Mouse (Mus musculus): Measurements from ENCODE around the gene Tmprss12.

GRCm38 (mm10) chr15:100277586-100277985, 3.1 kb upstream of the Tmprss12 start:
- TF ChIP-seq CTCF (IDR thresholded peaks at IDR 0.05) (no peak), EP300 (IDR thresholded peaks at IDR 0.05) (no peak)

Measured in lung, postnatal 0 days (tissue).